Mouse (Mus musculus) cerebellum, adult 2 months (tissue): ENCODE results near the gene Trmt6.

Source experiments
- CTCF ChIP-seq: fragments of 200-500 bp; IDR thresholded peaks from 2 replicates; pipeline ENCODE4 v1.5.1; 2011; ENCODE audit warnings: low read depth, mild to moderate bottlenecking, control low read depth, low read length, moderate library complexity, borderline replicate concordance; ENCODE audit not compliant: insufficient read depth
- POLR2A ChIP-seq: fragments of 200-500 bp; IDR thresholded peaks from 2 replicates; pipeline ENCODE4 v1.6.1; 2011; ENCODE audit warnings: low read length, control low read depth, borderline replicate concordance; ENCODE audit not compliant: insufficient read depth

- TF ChIP-seq CTCF (no peak), POLR2A (no peak)
Measured at GRCm38 (mm10) chr2:132861456-132861855, 45.6 kb upstream of the Trmt6 start.
